Mouse (Mus musculus): ENCODE results near the gene Olfr33. TPM values are rescaled to one million over a fixed set of nuclear protein-coding genes. Genes with fewer than 3 reads are reported as not detected.
A peak's percentile ranks its signal among the peaks of the same experiment; 100 is the strongest.

The Olfr33 gene
- polyA plus RNA-seq (2015; fragmentation: Nextera tagmentation; extraction: Ambion mirVana): not detected in 2 replicates

DNA sequence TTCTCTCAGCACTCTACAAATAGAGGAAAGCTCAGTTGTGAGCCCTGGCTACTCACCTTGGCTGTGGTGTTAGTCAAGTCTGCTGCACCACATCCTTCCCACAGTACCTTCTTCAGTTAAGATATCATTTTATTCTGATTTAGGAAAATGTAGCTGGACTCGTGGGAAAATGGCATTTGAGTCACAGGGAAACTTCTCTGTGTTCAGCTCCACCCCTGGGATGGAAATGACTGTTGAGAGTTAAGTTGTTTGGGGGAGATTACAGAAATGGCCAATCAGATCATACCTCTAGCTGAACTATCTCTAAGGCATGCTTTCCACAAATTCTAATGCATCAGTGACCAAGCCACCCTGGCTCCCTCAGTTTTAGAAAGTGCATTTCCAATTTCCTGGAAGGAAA, at the start of gene Olfr33:
TSS of gene Olfr33 (minus strand) at position 101 of the 400 bp plus-strand sequence.
- Histone ChIP-seq H3K4me1 (replicated peaks) (no peaks in the 10 kb centered on the region), H3K36me3 (no peaks in the 10 kb centered on the region), H3K9me3 (no peaks in the 10 kb centered on the region), H3K27ac (replicated peaks) (no peak within 1 kb of the TSS), H3K27me3 (no peaks in the 10 kb centered on the region), H3K4me3 (no peak within 1 kb of the TSS), H3K9ac (no peak within 1 kb of the TSS), H3K4me2 (no peak within 1 kb of the TSS)
- ATAC-seq (ENCODE audit: low FRiP score, low read depth): no peak
- 43% methylated on average over 1 of the region's 1 CpGs for WGBS

GRCm38 (mm10) chr7:102759266-102759665, 40.4 kb upstream of the Olfr33 start, which contains the start of the genes Olfr560 and Olfr78:
TSS of gene Olfr560 (minus strand) at chr7:102759366.
TSS of gene Olfr78 (minus strand) at chr7:102759471.
- no peak within 1 kb of the TSS for H3K4me2 ChIP-seq
- no peaks in the 10 kb centered on the region for H3K9me3 ChIP-seq
- H3K4me1 ChIP-seq (replicated peaks): no peaks in the 10 kb centered on the region
- no peak for ATAC-seq (ENCODE audit: low FRiP score, low read depth)
- no peaks in the 10 kb centered on the region for H3K36me3 ChIP-seq
- 76% methylated on average over 4 of the region's 4 CpGs for WGBS
- H3K9ac ChIP-seq: no peak within 1 kb of the TSS
- H3K27ac ChIP-seq (replicated peaks): no peak within 1 kb of the TSS
- H3K27me3 ChIP-seq: no peaks in the 10 kb centered on the region
- H3K4me3 ChIP-seq: no peak within 1 kb of the TSS

DNA sequence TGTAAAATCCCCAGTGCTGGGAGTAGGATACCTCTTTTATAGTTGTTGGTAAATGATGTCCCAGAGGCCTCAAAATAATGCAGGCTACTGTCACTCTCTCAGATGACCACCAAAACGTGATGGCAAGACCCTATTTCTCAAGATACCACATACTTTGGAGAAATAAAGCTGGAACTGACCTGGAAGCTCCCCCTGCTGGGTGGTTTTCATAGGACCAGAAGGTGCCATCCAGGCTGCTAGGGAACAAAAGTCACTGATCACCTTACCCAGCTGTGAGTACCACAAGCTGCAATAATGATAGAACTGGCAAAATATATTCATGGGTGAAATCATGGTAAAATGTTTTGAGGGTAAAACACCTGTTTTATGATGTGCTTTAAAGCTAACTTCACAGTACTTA, 33.2 kb upstream of the Olfr33 start:
- no peaks in the 10 kb centered on the region for H3K9me3 ChIP-seq
- no peaks in the 10 kb centered on the region for H3K27me3 ChIP-seq
- no peak for ATAC-seq (ENCODE audit: low FRiP score, low read depth)
- no peak overlapping the region for H3K27ac ChIP-seq (replicated peaks)
- H3K4me3 ChIP-seq: no peak overlapping the region
- H3K4me2 ChIP-seq: no peak overlapping the region
- H3K36me3 ChIP-seq: no peaks in the 10 kb centered on the region
- no peaks in the 10 kb centered on the region for H3K4me1 ChIP-seq (replicated peaks)
- 28% methylated on average over 1 of the region's 1 CpGs for WGBS
- no peak overlapping the region for H3K9ac ChIP-seq

DNA sequence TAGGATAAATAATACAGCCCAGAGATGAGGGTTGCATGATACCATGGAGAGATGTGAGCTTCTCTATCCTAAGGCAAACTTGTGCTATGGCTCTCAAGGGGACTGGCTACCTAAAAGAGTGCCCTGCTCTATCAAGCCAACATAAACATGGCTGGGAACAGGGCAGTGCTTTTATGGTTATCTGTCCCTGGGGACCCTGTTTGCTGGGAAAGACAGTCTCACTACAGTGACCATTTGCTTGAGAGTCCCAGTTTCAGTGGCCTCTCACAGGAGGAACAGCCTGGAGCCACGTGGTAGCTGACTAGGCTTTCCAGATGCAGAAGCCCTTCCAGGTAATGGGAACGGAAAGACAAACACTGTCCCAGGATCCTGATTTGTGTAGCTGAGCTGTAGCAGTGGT, 18.8 kb upstream of the Olfr33 start:
- H3K27ac ChIP-seq (replicated peaks): no peak overlapping the region
- H3K4me3 ChIP-seq: no peak overlapping the region
- H3K4me2 ChIP-seq: no peak overlapping the region
- no peak overlapping the region for H3K9ac ChIP-seq
- no peaks in the 10 kb centered on the region for H3K9me3 ChIP-seq
- WGBS: 61% methylated on average over 2 of the region's 2 CpGs
- H3K4me1 ChIP-seq (replicated peaks): no peaks in the 10 kb centered on the region
- ATAC-seq (ENCODE audit: low FRiP score, low read depth): no peak
- no peaks in the 10 kb centered on the region for H3K27me3 ChIP-seq
- H3K36me3 ChIP-seq: no peaks in the 10 kb centered on the region

DNA sequence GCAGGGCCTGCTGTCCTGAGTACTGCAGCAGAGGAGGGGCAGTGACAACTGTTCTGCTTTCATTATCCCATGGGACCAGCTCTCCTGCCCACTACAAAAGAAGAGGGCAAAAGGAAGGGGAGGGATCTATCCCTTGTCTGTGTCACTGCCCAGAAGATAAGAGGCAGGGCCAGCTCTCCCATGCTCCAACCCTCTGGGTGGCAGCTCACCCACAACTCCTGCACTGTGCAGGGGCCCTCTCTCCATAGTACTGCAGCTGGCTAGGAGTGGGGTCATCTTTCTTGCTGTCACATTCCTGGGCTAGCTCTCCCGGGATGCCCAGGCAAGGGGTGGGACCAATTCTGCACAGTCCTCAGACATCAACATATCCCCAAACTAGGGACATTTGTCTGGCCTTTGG, 14.9 kb upstream of the Olfr33 start:
- Histone ChIP-seq H3K36me3 (no peaks in the 10 kb centered on the region), H3K27ac (replicated peaks) (no peak overlapping the region)
- peak; percentile 59; the same call in 1 of the 2 replicates for ATAC-seq (ENCODE audit: low FRiP score, low read depth)

DNA sequence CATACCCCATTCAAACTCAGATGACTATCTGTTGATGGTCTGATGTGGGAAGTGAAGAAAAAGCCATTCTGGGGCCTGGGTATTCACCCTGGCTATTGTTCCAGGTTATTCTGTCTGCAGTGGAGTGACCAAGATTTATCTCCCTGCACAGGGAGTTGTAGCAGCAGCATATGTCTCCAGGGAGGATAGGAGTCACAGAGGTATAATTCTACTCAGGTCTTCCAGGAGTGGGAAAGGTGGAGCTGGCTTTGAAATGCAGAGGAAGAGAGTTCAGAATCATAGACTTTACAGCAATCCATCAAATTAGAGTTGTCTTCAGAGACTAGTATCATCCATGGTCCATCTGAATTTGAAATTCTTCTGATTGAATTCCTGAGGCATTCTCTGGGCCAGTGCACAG, 8.5 kb upstream of the Olfr33 start, which contains the start of gene Olfr559:
TSS of gene Olfr559 (minus strand) at position 101 of the 400 bp plus-strand sequence.
- Histone ChIP-seq H3K4me1 (replicated peaks) (no peaks in the 10 kb centered on the region), H3K4me3 (no peak within 1 kb of the TSS), H3K36me3 (no peaks in the 10 kb centered on the region), H3K27me3 (no peaks in the 10 kb centered on the region), H3K4me2 (no peak within 1 kb of the TSS), H3K9me3 (no peaks in the 10 kb centered on the region), H3K27ac (replicated peaks) (no peak within 1 kb of the TSS), H3K9ac (no peak within 1 kb of the TSS)
- no peak for ATAC-seq (ENCODE audit: low FRiP score, low read depth)

More for the DNA sequence above, 14.9 kb upstream of the Olfr33 start:
- WGBS: 41% methylated on average over 1 of the region's 1 CpGs
- no peaks in the 10 kb centered on the region for H3K27me3 ChIP-seq
- H3K9me3 ChIP-seq: no peaks in the 10 kb centered on the region
- no peak overlapping the region for H3K4me3 ChIP-seq
- no peak overlapping the region for H3K4me2 ChIP-seq
- no peak overlapping the region for H3K9ac ChIP-seq
- no peaks in the 10 kb centered on the region for H3K4me1 ChIP-seq (replicated peaks)

DNA sequence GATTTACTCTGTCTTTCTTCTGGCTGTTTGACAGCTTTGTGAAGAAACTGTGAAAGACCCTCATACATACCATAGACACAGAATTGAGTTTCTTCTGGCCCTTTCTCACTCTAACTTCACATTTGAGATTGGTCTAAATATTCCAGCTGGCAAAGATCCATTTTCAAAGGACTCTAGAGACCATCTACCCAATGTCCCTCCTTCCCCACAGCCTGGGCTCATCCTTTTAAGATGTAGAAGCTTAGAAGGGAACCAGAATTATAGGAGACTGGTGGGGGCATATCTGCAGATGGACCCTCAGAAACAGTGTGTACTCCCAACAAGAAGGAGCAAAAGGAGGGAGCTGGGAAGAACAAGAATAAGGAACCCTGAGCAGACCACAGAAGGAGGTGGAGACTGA, 17.0 kb downstream of the Olfr33 start, which contains the start of gene Olfr558:
TSS of gene Olfr558 (plus strand) at position 301 of the 400 bp plus-strand sequence.
- no peak within 1 kb of the TSS for H3K9ac ChIP-seq
- H3K27ac ChIP-seq (replicated peaks): no peak within 1 kb of the TSS

DNA sequence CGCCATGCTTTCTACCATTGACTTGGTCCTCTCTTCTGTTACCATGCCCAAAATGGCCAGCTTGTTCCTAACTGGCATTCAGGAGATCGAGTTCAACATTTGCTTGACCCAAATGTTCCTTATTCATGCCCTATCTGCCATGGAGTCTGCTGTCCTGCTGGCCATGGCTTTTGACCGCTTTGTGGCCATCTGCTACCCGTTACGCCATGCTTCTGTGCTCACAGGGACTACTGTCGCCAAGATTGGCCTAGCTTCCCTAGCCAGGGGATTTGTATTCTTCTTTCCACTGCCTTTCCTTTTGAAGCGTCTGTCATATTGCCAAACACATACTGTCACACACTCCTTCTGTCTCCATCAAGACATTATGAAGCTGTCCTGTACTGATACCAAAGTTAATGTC, 20.4 kb downstream of the Olfr33 start:
- H3K4me1 ChIP-seq (replicated peaks): no peaks in the 10 kb centered on the region
- no peak for ATAC-seq (ENCODE audit: low FRiP score, low read depth)
- H3K36me3 ChIP-seq: no peaks in the 10 kb centered on the region
- 91% methylated on average over 7 of the region's 7 CpGs for WGBS
- H3K4me2 ChIP-seq: no peak overlapping the region
- H3K9ac ChIP-seq: no peak overlapping the region
- H3K9me3 ChIP-seq: no peaks in the 10 kb centered on the region
- no peak overlapping the region for H3K4me3 ChIP-seq
- no peak overlapping the region for H3K27ac ChIP-seq (replicated peaks)
- no peaks in the 10 kb centered on the region for H3K27me3 ChIP-seq

More for the DNA sequence above, 17.0 kb downstream of the Olfr33 start, which contains the start of gene Olfr558:
- no peaks in the 10 kb centered on the region for H3K36me3 ChIP-seq
- no peaks in the 10 kb centered on the region for H3K27me3 ChIP-seq
- no peaks in the 10 kb centered on the region for H3K4me1 ChIP-seq (replicated peaks)
- H3K9me3 ChIP-seq: no peaks in the 10 kb centered on the region
- no peak for ATAC-seq (ENCODE audit: low FRiP score, low read depth)
- H3K4me3 ChIP-seq: no peak within 1 kb of the TSS
- no peak within 1 kb of the TSS for H3K4me2 ChIP-seq

GRCm38 (mm10) chr7:102695358-102696125, 23.3 kb downstream of the Olfr33 start, which contains the start of gene Olfr557:
TSS of gene Olfr557 (plus strand) at chr7:102695910.
- ATAC-seq (ENCODE audit: low FRiP score, low read depth): no peak
- Histone ChIP-seq H3K27me3 (no peaks in the 10 kb centered on the region), H3K4me2 (no peak within 1 kb of the TSS), H3K9ac (no peak within 1 kb of the TSS), H3K36me3 (no peaks in the 10 kb centered on the region), H3K9me3 (no peaks in the 10 kb centered on the region), H3K4me3 (no peak within 1 kb of the TSS), H3K4me1 (replicated peaks) (no peaks in the 10 kb centered on the region), H3K27ac (replicated peaks) (no peak within 1 kb of the TSS)
- WGBS: 81% methylated on average over 5 of the region's 5 CpGs

DNA sequence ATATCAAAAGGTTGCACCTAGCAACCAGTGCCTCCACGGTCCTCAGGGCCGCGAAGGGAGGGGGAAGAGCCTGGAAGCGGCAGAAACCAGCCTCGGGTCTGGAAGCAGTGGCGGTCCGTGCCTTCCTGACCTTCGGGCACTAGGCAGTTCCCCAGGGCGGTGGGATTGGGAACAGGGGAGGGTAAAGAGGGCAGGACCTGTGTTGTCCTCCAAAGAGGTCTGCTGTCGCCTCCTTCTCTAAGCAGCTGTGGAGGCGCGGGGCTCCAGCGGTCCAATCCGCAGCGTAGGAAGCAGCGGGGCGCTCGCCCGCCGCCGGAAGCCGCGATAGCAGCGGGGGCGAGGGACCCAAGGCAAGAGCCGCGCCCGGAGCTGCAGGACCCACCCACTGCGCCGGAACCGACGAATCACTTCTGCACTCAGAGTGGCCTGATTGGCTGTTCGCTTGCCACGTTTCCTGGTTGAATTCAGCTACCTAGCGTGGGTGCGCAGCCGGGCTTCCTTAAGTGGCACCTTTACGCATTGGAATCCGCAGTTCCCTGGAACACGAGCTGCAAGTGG, 31.8 kb downstream of the Olfr33 start, which contains the start of gene Trim68:
TSS of gene Trim68 (minus strand) at position 384 of the 558 bp plus-strand sequence.
- Histone ChIP-seq H3K36me3 (no peaks in the 10 kb centered on the region), H3K9me3 (no peaks in the 10 kb centered on the region), H3K4me2 (peak within 1 kb of the TSS; percentile 82), H3K4me1 (replicated peaks) (no peaks in the 10 kb centered on the region), H3K4me3 (peak within 1 kb of the TSS; percentile 69), H3K27me3 (no peaks in the 10 kb centered on the region), H3K9ac (peak within 1 kb of the TSS; percentile 75), H3K27ac (replicated peaks) (peak within 1 kb of the TSS; percentile 76)
- ATAC-seq (ENCODE audit: low FRiP score, low read depth): peak; percentile 100
- WGBS: under 1% methylated on average over 38 of the region's 40 CpGs

DNA sequence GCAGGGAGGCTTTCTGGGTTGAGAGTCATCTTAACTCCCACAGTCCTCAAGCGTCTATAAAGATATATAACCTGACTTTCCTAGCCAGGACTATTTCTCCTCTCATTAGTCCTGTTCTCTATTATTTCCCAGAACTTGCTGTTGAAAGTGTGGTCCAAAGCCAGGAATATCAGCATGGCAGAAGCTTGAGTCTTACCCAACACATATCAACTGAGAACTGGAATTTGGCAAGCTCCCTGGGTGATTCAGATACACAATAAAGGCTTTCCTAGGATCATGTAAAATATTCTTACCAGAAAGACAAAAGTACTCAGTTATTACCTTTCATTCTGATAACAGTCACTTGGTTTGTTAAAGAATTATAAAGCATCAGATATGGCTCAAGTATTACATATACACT, 37.0 kb downstream of the Olfr33 start:
- ATAC-seq (ENCODE audit: low FRiP score, low read depth): no peak
- Histone ChIP-seq H3K4me1 (replicated peaks) (no peaks in the 10 kb centered on the region), H3K9me3 (no peaks in the 10 kb centered on the region), H3K36me3 (no peaks in the 10 kb centered on the region), H3K9ac (no peak overlapping the region), H3K27me3 (no peaks in the 10 kb centered on the region), H3K27ac (replicated peaks) (no peak overlapping the region), H3K4me3 (no peak overlapping the region), H3K4me2 (no peak overlapping the region)
- 89% methylated on average over 1 of the region's 1 CpGs for WGBS

DNA sequence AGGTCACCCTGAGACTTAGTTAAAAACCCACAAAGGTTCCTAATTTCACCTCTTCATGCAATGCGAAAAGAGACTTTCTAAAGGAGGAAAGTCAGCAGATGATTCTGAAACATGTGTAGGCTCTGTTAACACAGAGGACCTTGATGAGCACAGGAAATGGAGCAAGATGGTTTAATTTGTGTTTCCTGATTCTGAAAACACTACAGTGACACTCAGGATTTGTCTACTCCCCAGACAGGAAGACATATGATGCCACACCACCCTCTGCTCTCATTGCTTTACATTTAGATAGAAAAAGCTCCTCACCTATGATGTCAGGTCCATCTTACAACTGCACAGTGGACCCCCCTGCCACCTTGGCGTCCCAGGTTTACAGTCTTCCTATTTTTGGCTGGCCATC, 42.6 kb downstream of the Olfr33 start:
- Histone ChIP-seq H3K27ac (replicated peaks) (no peak overlapping the region), H3K4me1 (replicated peaks) (no peaks in the 10 kb centered on the region), H3K9me3 (no peaks in the 10 kb centered on the region), H3K27me3 (no peaks in the 10 kb centered on the region), H3K4me2 (no peak overlapping the region), H3K9ac (no peak overlapping the region), H3K36me3 (no peaks in the 10 kb centered on the region), H3K4me3 (no peak overlapping the region)
- WGBS: 93% methylated on average over 2 of the region's 2 CpGs
- ATAC-seq (ENCODE audit: low FRiP score, low read depth): no peak

All from hindbrain, embryonic 15.5 days (tissue).